Mouse (Mus musculus): ENCODE results near the gene Grwd1. TPM values are rescaled to one million over a fixed set of nuclear protein-coding genes. Genes with fewer than 3 reads are reported as not detected.
"Not testable (repeated sequence)": the region's sequence is repeated elsewhere in the genome, so short reads cannot be mapped to it uniquely, and the experiment has no call there.

Grwd1 gene
- total RNA-seq (2021): 10 to 100 TPM; 27.1 to 36.0 TPM
- long read RNA-seq, experiment 1, transcript Grwd1-201 (7 exons, 1,898 nt): major isoform, 81 of 87 reads
- long read RNA-seq, experiment 1, partial matches to known transcripts: 2 of 87 reads
- long read RNA-seq, experiment 1, other reads (novel, unspliced or antisense): 3 of 87 reads
- long read RNA-seq, experiment 2, transcript Grwd1-201 (7 exons, 1,898 nt): major isoform, 20 of 22 reads
- long read RNA-seq, experiment 2, partial matches to known transcripts: 0 of 22 reads
- long read RNA-seq, experiment 2, other reads (novel, unspliced or antisense): 2 of 22 reads

DNA sequence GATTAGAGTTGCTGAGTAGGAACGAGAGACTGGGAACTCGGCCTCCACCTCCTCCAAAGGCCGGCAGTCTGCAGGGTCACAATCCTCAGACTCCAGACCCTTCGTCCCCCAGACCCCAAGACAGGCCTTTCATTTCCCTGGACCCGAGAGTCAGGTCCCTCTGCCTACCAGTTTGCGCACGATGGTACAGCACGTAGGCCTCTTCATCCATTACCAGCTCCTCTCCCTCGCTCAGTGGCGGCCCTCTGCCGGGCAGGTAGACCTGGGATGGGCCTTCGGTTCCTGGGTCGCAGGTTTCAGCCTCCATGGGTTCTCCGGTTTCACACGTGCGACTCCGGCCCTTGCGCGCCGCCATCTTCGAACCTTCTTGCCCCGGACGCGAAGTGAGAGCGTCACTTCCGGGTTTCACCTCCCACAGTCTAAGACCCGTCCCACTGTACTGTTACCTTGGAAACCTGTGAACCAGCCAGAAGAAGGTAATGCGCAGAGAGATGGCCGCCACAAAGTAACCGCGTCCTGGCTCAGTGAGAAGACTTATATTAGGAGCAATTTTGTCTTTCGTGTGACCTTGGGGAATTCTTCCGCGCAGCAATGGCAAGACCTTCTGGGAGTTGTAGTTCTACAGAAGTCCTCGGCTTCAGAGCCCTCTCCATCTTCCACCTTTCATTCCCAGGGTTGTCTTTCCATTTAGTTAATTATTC, at the start of gene Grwd1:
Gene Grwd1, minus strand, starts transcription at position 518 of the 701 bp plus-strand sequence.
- DNase-seq: peak; percentile 89 to 90

DNA sequence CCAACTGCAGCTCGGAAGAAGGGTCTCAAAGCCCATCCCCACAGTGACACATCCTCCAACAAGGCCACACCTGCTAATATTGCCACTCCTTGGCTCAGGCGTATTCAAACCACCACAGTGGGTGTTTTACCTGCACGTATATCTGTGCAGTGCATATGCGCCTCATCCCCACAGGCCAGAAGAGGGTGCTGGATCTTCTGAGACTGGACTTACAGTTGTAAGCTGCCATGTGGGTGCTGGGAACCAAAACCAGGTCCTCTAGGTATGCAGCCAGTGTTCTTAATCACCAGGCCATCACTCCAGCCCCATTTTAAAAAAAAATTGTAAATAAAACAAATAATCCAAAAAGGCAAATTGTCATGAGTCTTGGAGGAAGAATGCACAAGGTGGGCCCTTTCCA, 49.8 kb upstream of the Grwd1 start:
- DNase-seq: no peak

DNA sequence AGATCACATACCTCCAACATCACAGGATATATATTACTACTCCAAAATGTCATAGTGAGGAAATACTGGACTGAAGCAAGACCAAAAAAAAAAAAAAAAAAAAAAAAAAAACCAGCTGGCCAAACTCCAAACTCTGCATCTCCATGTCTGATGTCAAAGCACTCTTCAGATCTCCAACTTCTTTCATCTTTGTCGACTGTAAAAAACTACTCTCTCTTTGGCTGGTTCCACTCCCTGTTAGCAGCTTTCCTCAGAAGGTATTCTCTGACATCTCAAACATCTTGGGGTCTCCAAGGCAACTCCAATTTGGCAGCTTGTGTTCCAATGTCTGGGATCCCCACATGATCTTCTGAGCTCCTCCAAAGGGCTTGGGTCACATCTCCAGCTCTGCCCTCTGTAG, 47.5 kb upstream of the Grwd1 start, which contains the start of gene Grin2d:
Gene Grin2d, minus strand, starts transcription at position 101 of the 400 bp plus-strand sequence.
- DNase-seq: not testable (repeated sequence)

DNA sequence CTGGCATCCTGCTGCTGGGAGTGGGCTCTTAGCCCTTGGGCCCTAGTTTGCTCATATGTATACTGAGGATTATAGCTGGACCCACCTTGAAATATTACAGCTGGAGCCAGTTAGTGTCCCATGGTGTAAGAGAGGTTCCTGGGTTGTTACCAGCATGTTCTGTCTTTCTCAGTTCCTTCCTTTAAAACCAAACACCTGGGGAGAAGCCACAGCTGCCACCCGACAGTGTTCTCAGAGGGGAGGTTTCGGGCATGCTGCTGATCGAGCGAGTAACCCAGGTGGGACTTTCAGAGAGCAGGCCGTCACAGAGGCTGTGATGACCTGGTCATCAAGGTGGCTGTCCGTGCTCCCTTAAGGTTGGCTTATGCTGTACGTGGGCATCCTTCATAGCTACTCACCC, 46.2 kb upstream of the Grwd1 start:
- DNase-seq: no peak

DNA sequence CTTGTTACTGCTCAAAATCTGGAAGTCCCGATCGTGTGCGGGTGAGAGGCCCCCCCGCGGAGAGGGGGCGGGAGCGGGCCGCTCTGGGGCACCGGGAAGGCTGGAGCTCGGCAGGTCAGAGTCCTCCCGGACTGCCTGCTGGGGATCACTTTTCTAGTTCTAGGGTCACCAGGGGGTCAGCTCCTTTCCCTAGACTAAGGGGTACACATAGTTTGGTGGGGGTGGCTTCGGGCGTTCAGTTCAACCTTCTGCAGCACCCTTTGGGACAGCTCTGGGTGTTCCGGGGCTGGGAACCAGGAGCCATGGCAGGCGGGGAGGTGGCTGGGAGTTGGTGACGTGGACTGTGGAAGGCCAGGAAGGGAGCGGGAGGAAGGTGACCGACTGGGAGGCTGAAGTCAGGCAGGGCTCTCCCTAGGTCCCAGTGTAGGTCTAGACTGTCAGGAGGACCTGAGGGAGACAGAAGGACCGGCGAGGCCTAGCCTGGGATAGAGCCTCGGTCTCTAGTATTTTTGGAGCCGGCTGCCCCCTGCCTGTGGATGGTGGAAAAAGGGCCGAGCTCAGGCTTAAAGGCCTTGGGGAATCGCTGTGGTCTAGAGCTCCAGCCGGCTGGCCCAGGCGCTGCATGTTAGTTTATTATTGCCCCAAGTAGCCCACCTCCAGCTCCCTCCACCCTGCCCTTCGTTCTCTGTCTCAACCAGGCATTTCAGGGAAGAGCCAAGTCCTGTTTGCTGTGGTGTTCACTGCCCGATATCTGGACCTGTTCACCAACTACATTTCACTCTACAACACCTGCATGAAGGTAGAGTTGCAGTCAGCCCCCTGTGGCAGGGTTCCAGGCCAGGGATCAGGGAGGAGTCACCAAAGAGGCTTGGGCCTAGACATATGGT, 42.6 kb upstream of the Grwd1 start:
- peak; percentile 71 to 80 for DNase-seq

DNA sequence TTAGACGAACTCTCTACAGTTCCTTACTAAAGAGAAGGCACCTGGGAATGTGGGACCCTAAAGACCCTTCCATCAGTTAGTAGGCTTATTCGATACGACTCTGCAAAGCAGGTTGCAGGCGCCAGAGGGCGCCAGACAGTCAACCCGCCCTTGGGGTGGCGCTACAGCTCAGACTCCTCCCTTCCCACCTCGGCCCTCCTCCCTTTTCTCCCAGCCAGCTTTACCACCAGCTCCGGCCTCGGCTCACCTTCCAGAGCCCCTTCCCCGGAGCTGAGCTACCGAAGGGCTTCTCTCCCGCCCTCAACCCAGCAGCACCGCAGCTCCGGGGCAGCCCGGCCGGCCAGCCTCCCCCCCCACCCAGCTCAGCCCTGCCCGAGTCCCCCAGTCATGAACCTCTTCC, 41.9 kb upstream of the Grwd1 start, which contains the start of gene Kdelr1:
Gene Kdelr1, plus strand, starts transcription at position 149 of the 400 bp plus-strand sequence.
- DNase-seq: peak; percentile 92 to 94

DNA sequence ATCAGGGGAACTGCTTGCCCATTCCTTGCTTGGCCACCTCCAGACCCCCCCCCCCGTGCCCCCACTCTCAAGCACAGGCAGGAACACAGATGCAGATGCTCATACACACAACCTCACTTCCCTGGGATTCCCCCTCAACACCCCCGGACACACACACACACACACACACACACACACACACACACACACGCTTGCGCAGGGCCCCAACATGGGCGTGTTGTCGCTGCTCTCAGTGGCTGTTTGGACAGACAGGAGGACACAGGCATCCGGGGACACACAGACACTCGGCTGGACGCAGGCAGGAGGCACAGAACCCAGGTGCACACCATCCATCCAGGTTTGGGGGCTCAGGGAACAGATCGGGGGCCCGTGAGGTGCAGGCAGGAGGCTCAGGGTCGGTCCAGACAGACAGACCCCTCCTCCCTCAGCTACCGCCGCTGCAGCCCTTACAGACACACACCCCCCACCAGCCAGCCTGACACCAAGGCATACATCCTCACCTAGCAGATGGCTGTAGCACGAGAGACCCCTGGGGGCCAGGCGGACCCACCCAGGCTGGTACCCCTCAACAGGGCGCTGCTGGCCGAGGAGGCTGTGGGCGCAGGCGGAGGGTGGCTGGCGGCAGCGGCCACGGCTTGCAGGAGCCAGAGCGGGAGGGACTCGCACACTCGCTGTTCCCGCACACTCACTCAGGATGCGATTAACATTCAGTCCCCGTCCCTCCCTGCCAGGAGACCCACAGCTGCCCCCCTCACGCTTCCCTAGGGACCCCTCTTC, 39.7 kb upstream of the Grwd1 start:
- no peak for DNase-seq

DNA sequence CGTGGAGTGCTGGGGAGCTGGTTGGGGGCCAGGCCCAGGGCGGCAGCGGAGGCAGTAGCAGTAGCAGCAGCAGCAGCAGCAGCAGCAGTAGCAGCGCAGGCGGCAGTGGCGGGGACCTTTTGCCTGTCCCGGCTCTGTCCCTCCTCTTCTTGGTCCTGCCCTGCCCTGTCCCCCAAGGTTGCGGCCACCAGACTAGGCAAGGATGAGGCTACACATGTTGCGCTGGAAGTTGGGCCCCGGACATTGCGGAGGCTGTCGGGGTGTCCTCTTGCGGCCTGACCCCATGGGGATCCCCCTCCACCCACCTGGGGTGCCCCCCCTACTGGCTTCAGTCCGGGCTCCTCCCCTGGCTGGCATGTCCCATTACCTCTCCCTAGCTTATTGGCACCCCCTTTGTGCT, 39.0 kb upstream of the Grwd1 start:
- peak; percentile 15 to 24 for DNase-seq

DNA sequence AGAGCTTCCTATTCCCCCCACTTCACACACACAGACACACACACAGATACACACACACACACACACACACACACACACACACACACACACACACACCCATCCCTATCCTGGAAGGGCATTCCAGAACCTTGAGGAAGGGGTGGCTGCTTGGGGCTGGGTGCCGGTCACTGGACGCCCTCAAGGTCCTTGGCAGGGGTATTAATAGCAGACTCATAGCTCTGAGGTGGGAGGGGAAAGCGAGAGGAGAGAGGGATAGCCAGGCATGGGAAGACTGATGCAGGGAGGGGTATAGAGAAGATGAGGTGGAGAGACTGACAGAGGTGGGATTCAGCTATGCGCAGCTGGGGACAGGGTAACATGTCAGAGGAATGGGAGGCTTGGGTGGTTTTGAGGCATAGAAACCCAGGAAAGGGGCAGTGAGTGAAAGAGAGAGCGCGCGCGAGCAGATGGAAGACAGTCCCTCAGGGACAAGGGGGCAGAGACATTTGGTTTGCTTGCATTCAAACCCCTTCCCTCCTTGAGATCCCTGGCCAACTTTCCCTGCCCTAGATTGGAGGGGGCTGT, 38.4 kb upstream of the Grwd1 start:
- DNase-seq: peak; percentile 30 to 36

DNA sequence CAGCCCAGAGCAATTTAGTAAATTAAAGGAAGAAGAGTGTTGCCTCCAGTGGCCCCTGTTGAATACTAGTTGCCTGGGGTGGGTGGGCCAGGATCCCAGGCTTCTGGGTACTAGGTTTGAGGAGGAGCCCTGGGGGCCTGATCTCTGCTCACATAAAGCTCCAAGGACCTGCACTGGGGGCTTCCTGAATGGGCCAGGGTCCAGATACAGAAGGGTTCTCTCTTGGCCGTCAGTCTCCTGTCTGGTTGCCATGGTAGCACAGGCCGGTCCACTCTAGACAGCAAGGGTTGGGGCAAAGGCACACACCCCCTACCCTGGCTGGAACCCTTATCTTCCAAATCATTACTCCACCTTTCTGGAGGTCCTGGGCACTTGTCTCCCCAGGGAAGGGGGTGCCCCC, 37.1 kb upstream of the Grwd1 start:
- no peak for DNase-seq

DNA sequence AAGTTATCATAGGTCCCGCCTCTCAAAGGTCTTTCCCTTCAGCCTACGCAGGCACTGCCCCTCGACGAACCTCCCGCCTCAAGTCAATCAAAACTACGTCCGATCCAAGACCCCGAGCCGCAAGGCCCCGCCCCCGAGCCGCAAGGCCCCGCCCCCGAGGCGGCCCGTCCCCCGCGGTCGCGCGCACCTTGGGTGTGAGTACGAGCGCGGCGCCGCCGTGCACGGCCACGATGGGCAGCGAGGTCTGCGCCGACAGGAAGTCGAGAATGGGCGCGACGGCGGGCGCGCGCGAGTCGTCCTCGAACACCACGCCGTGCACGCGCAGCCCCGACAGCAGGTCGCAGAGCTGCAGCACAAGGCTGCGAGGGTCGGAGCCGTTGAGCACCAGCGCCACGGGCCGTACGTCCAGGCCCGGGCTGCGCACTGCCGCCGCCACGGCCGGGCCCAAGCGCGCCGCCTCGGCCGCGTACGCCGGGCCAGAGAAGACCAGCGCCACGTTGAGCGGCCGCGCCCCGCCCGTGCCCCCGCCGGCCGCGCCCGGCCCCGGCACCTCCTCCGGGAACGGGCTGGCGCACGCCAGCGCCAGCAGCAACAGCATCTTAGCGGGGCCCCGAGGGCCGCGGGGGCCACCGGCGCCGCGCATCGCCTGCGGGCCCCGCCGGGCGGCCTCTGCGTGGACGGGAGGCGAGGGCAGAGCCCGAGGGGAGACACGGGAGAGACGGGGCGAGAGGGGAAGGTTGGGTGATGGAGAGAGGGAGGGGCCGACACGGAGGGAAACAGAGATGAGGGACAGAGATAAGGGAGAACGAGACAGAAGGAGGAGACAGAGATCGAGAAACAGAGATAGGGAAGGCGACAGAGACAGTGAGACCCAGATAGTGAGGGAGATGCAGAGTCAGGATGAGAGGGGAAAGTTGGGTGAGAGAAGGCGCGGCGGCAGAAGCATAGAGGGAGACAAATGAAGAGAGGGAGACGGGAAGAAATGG, 35.5 kb upstream of the Grwd1 start:
- peak; percentile 94 to 97 for DNase-seq

DNA sequence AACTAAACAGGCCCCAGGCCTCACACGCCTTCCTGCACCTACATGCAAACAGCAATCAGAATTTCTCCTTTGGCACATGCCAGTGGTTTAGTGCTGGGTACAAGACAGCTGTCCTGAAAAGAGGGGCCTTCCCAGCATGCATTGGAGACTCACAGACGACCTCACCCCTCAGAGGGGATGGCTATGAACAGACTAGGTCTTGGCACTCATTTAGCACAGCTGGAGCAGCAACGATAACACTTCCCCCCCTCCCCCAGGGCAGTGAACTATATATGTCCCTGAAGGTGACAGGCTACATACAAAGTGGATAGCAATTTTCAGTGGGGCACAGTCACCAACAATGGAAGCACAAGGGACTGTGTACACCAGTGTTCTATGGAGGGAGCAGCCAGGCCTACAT, 33.7 kb upstream of the Grwd1 start:
- no peak for DNase-seq

DNA sequence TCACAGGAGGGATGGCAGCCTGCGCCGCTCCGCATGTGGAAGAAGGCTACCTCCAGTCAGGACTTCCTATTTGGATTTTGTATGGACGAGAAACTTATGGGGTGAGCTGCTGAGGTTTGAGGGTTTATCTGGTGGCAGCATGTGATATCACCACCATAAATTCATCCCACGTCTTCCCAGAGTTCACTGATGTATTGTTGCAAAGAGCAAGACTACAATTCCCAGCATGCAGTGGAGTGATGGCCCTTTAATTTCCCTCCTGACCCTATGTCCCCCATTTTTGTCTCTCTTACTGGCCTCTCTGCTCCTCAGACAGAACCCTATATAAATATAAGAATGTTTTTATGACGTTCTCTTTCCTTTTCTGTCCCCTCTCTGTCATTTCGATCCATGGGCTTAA, 32.1 kb upstream of the Grwd1 start:
- DNase-seq: no peak

DNA sequence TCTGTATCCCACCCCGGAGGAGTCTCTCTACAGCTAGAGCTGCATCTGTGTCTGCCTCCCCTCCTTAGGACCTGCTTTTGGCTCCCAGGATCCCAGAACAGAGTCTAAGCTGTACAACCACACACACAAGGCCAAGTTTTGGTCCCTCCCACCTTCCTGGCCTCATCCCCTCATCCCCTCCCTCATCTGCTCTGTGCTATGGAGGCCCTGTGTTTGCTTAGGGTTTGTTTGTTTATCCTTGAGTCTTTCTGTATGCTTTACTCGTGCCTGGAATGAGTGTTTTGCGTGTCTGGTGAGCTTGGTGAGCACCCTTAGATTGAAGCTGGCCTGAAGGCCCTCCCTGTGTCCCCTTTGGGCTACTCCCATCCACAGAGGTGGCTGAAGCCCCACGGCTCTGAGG, 28.3 kb upstream of the Grwd1 start:
- no peak for DNase-seq

DNA sequence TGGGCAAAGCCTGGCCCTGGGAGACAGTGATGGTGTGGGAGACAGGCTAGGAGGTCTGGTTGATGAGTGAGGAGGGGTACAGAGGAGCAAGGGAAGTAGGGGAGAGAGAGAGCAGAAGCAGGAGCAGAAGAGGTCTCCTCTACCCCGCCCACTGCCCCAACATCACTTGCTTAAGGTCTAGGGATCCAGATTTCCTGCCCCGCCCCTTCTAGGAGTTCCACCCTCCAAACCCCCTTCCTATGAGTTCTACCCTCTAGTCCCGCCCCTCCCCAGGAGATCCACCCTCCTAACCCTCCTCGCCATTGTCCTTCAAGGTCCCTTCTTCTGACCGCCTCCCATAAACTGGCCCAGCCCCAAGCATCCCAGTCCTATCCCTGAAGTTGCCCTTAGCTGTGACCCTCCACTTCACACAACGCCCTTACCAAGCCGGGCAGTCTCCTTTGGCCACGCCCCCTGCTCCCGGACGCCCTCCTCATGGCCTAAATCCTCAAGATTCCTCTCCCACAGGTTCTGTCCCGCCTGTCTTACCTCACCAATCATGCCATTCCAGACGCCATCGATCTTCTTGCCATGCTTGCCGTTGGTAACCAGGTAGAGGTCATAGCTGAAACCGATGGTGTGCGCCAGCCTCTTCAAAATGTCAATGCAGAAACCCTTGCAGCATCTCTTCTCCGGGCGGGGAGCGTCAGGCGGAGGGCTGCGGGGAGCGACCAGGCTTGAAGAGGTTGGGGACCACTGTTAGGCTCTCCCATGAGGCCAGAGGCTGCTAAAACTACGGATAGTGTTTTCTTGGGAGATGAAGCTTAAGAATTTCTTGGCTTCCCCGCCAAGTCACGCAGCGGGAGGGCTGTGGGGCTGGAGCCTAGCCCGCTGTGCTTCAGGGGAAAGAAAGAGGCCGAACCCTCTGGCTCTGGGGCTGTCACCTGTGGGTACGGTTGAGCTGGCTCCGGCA, 26.5 kb upstream of the Grwd1 start:
- DNase-seq: peak in 1 of 2 experiments; percentile 29

DNA sequence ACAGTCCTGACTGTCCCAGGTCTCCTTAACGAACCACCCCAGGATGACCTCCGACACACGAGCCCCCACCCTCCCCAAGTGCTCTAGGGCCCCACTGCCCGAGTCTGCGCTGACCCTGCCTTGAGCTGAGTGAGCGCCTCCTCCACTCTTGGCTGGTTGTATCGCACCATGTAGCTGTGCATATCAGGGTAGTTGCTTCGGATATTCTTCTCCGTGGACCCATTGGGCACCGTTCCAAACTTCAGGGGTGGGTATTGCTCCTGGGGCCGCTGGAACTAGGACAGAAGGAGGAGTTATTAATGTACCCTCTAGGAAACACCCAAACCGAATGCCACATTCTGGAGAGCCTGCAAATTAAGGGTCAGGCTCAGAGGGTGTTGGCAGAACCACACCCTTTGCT, 22.3 kb upstream of the Grwd1 start:
- DNase-seq: no peak

DNA sequence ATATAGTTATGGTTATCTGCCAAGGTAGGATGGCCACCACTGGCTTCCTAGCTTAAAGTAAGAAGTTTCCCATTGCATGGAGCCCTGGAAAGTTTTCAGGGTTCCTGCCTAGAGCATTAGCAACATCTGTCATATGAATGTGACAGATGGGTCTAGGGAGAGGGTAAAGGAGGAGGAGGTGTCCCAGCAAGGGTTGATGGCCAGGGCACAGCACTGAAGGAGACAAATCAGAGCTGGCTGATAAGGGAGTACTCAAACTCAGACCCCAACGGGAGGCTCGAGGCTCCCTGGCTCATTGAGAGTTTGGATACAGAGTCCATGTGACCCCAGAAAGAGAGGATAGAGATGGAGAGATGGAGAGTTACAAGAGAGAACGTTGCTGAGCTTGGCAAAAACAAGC, 19.9 kb upstream of the Grwd1 start:
- DNase-seq: peak in 1 of 2 experiments; percentile 20

DNA sequence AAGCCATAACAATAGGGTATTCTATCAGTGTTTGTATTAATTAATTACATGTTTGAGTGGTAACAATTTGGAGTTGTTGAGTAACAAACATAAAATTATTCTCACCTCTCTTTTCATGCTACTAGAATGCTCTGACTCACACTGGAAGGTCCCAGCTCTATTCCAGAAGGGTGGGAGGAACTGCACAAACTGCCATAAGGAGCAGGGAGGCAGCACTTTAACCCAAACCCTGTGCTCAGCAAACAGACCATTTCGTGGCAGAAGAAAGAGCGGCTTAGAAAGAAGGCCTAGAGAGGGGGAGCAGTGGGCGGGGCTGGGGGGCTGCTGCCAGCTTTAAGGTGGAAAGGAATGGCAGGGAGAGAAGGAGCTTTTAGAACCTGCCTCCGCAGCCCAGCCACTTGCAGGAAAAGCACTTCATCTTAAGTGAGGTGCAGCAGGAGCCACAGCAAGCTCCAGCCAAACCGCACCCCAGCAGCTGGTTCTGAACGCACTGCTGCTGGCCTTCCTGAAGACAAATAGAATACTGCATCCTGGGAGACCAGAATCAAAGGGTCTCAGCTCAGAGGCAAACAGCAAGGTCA, 17.8 kb upstream of the Grwd1 start:
- no peak for DNase-seq

All from adrenal gland, postnatal 36 days (tissue).